Mouse (Mus musculus): ENCODE measurements around the gene Ccpg1os. TPM values are rescaled to one million over a fixed set of nuclear protein-coding genes. Genes with fewer than 3 reads are reported as not detected.

The Ccpg1os gene
- polyA plus RNA-seq, 1 experiment from 2014 or later, result 17.6 TPM

Small RNA genes lying within 50 kb of the gene (microRNA-seq; reads per million reads assigned to microRNA genes)
- not detected for gene Gm27353 (ENCODE audit: insufficient number of aligned reads)

Other genes starting within 250 kb of the Ccpg1os start
- 3.4 and 3.6 TPM in 2 replicates for gene Prtg, start 178.5 kb downstream of the Ccpg1os start, polyA plus RNA-seq (2014; fragmentation: Nextera tagmentation; extraction: Ambion mirVana)
- 13.0 and 13.2 TPM in 2 replicates for gene Pygo1, start 59.7 kb downstream of the Ccpg1os start, polyA plus RNA-seq (2014; fragmentation: Nextera tagmentation; extraction: Ambion mirVana)
- 1.6 and 1.9 TPM in 2 replicates for gene Dyx1c1, start 26.6 kb downstream of the Ccpg1os start, polyA plus RNA-seq (2014; fragmentation: Nextera tagmentation; extraction: Ambion mirVana)
- 0.15 TPM in 1 of 2 replicates, not detected in the other for gene Gm44503, start 26.5 kb downstream of the Ccpg1os start, polyA plus RNA-seq (2014; fragmentation: Nextera tagmentation; extraction: Ambion mirVana)
- 19.6 and 20.4 TPM in 2 replicates for gene Ccpg1, start within 50 bp of the Ccpg1os start, polyA plus RNA-seq (2014; fragmentation: Nextera tagmentation; extraction: Ambion mirVana)
- gene Pigb, start 55.0 kb upstream of the Ccpg1os start, polyA plus RNA-seq (2014; fragmentation: Nextera tagmentation; extraction: Ambion mirVana), result 15.8 and 19.8 TPM in 2 replicates
- 0.67 and 0.79 TPM in 2 replicates for gene Rab27a, start 59.5 kb upstream of the Ccpg1os start, polyA plus RNA-seq (2014; fragmentation: Nextera tagmentation; extraction: Ambion mirVana)
- gene Khdc3, start 116.5 kb upstream of the Ccpg1os start, polyA plus RNA-seq (2014; fragmentation: Nextera tagmentation; extraction: Ambion mirVana), result not detected in 2 replicates
- gene Gm20509, start 117.1 kb upstream of the Ccpg1os start, polyA plus RNA-seq (2014; fragmentation: Nextera tagmentation; extraction: Ambion mirVana), result not detected in 2 replicates
- gene Rsl24d1, start 128.0 kb upstream of the Ccpg1os start, polyA plus RNA-seq (2014; fragmentation: Nextera tagmentation; extraction: Ambion mirVana), result 147 and 153 TPM in 2 replicates